Mouse (Mus musculus): Measurements from ENCODE around the gene Plce1. TPM values are rescaled to one million over a fixed set of nuclear protein-coding genes. Genes with fewer than 3 reads are reported as not detected.

The Plce1 gene
- polyA plus RNA-seq, 1 experiment from 2014 or later, result 3.4 TPM

DNA sequence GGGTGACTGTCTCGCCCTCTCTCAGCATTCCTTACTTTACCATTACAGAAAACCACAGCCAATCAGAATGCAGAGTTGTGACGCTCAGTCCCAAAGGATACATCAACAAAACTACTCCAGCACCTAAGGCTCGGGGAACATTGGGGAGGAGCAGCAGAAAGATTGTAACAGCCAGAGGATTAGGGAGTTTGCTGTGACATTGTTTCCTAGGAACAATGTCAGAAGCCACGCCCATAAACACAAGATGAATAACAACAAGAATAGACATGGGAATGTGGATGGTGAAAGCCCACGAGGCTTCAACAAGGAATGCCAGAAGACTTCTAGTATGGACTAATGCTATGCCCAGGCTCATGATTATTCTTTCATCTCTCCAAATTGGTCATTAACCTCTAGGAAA lies 277.1 kb downstream of the Plce1 start:
- H3K4me2 ChIP-seq (ENCODE audit: low read depth, low read length), result no peak overlapping the region
- no peak overlapping the region for H3K4me3 ChIP-seq (ENCODE audit: low read depth, low read length)
- no peaks in the 10 kb centered on the region for H3K9me3 ChIP-seq (replicated peaks; ENCODE audit: control insufficient read depth, low read length)
- H3K27ac ChIP-seq (replicated peaks; ENCODE audit: low read depth, low read length), result no peak overlapping the region
- no peak for DNase-seq (ENCODE audit: low spot score)
- H3K27me3 ChIP-seq (ENCODE audit: control insufficient read depth, insufficient read depth, low read length), result no peaks in the 10 kb centered on the region
- no peaks in the 10 kb centered on the region for H3K4me1 ChIP-seq (ENCODE audit: control insufficient read depth, insufficient read depth, low read length)
- 66% methylated on average over 5 of the region's 5 CpGs for WGBS
- no peak overlapping the region for H3K9ac ChIP-seq (replicated peaks; ENCODE audit: low read length)
- ATAC-seq (replicated peaks; ENCODE audit: insufficient number of reproducible peaks, low FRiP score, low TSS enrichment, low read depth), result no peak
- no peaks in the 10 kb centered on the region for H3K36me3 ChIP-seq (replicated peaks; ENCODE audit: control insufficient read depth, insufficient read depth, low read depth, low read length)

DNA sequence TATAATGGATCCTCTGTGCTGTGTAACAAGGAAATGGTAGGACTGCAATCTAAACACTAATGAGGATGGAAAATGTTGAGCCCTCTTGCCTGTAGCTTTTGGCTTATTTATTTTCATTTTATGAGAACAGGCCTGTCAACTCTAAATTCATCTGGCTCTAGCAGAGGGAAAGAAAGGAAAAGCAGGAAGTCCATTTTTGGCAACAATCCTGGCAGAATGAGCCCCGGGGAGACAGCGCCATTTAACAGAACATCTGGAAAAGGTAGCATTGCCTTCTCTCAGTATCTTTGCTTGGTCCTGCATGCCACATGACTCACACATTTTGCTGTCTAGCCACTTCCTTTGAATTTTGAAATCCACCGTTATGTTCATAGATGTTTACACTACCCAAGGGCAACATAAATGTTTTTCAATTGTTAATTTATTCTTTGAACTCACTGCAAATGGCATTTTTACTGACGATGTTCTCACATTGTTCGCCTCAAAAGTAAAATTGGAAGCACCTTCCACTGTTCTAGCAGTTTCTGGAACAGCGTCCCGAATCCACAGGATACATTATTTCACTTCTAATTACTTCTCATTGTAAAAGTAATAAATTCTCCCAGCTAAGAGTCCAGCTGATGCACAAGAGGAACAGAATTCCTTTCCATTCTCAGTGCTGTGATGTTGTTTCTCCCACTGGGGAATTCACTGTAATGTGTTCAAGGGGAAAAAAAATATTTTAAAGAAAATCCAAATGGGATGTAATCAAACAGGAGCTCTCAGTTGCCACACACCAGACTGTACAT lies 278.0 kb downstream of the Plce1 start:
- Histone ChIP-seq H3K9me3 (replicated peaks; ENCODE audit: control insufficient read depth, low read length) (no peaks in the 10 kb centered on the region), H3K9ac (replicated peaks; ENCODE audit: low read length) (no peak overlapping the region), H3K27ac (replicated peaks; ENCODE audit: low read depth, low read length) (no peak overlapping the region), H3K4me1 (ENCODE audit: control insufficient read depth, insufficient read depth, low read length) (no peaks in the 10 kb centered on the region), H3K4me3 (ENCODE audit: low read depth, low read length) (no peak overlapping the region), H3K27me3 (ENCODE audit: control insufficient read depth, insufficient read depth, low read length) (no peaks in the 10 kb centered on the region), H3K4me2 (ENCODE audit: low read depth, low read length) (no peak overlapping the region), H3K36me3 (replicated peaks; ENCODE audit: control insufficient read depth, insufficient read depth, low read depth, low read length) (no peaks in the 10 kb centered on the region)
- ATAC-seq (replicated peaks; ENCODE audit: insufficient number of reproducible peaks, low FRiP score, low TSS enrichment, low read depth), result no peak
- no peak for DNase-seq (ENCODE audit: low spot score)
- WGBS, result 60% methylated on average over 7 of the region's 7 CpGs

DNA sequence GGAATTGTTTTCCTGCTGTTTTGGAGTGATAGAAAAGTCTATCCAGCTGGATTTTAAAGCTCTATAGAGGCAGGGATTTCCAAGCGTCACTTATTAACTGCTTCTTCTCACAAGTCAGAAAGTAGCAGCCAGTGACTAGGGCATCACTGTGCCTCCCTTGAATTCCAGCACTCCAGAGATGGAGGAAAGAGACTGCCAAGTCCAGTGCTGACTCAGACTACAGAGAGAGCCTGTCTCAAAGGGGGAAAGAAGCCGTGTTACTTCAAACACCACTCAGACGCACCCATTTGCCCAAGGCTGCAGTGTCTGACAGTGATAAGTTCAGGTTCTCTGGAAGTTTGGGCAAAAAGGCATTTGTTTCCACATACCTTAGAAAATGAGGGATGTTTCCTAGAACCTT lies 279.5 kb downstream of the Plce1 start:
- WGBS, result 69% methylated on average over 3 of the region's 3 CpGs
- H3K4me3 ChIP-seq (ENCODE audit: low read depth, low read length), result no peak overlapping the region
- no peak overlapping the region for H3K4me2 ChIP-seq (ENCODE audit: low read depth, low read length)
- H3K4me1 ChIP-seq (ENCODE audit: control insufficient read depth, insufficient read depth, low read length), result no peaks in the 10 kb centered on the region
- no peaks in the 10 kb centered on the region for H3K27me3 ChIP-seq (ENCODE audit: control insufficient read depth, insufficient read depth, low read length)
- H3K9me3 ChIP-seq (replicated peaks; ENCODE audit: control insufficient read depth, low read length), result no peaks in the 10 kb centered on the region
- DNase-seq (ENCODE audit: low spot score) (no peak), ATAC-seq (replicated peaks; ENCODE audit: insufficient number of reproducible peaks, low FRiP score, low TSS enrichment, low read depth) (no peak)
- H3K27ac ChIP-seq (replicated peaks; ENCODE audit: low read depth, low read length), result no peak overlapping the region
- H3K9ac ChIP-seq (replicated peaks; ENCODE audit: low read length), result no peak overlapping the region
- H3K36me3 ChIP-seq (replicated peaks; ENCODE audit: control insufficient read depth, insufficient read depth, low read depth, low read length), result no peaks in the 10 kb centered on the region

DNA sequence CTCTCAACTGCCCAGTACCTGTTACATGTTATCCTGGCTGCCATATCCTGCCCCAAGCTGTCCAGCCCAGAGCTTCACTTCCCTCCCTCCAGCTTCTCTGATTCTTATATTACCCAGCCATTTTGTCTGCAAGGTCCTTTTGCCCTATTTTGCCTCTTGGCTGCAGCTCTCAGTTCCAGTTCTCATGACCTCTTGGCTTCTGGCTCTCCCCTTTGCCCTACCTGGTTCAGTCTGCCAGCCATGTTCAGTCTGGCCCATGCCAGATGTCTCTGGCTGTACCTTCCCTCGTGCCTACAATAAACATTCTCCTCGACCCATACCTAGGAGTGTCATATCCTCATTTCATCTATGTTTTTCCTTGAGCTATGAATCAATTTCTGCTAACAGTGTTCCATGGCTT lies 285.4 kb downstream of the Plce1 start:
- DNase-seq (ENCODE audit: low spot score) (no peak), ATAC-seq (replicated peaks; ENCODE audit: insufficient number of reproducible peaks, low FRiP score, low TSS enrichment, low read depth) (no peak)
- Histone ChIP-seq H3K4me3 (ENCODE audit: low read depth, low read length) (no peak overlapping the region), H3K4me2 (ENCODE audit: low read depth, low read length) (no peak overlapping the region), H3K36me3 (replicated peaks; ENCODE audit: control insufficient read depth, insufficient read depth, low read depth, low read length) (no peaks in the 10 kb centered on the region), H3K4me1 (ENCODE audit: control insufficient read depth, insufficient read depth, low read length) (no peaks in the 10 kb centered on the region), H3K9ac (replicated peaks; ENCODE audit: low read length) (no peak overlapping the region), H3K9me3 (replicated peaks; ENCODE audit: control insufficient read depth, low read length) (no peaks in the 10 kb centered on the region), H3K27ac (replicated peaks; ENCODE audit: low read depth, low read length) (no peak overlapping the region), H3K27me3 (ENCODE audit: control insufficient read depth, insufficient read depth, low read length) (no peaks in the 10 kb centered on the region)
- 65% methylated on average over 2 of the region's 2 CpGs for WGBS

DNA sequence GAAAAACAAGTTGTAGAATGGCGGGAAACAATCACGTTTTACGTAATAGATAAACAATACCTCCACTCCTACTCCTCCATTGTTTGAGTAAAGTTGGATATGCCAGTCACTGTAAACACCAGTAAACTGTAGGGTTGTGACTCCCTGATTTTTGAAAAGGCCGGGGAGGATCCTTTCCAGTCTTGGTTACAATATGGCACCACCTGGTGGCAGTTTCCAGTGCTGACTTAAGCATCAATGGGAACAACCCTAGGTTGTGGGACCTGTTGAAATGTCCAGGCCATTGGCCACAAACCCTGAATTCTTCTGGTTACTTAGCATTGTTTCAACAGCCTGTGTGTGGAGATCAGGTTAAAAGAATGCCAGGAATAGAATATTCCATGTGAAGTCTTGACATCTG lies 294.6 kb downstream of the Plce1 start:
- Histone ChIP-seq H3K27me3 (ENCODE audit: control insufficient read depth, insufficient read depth, low read length) (no peaks in the 10 kb centered on the region), H3K4me1 (ENCODE audit: control insufficient read depth, insufficient read depth, low read length) (no peaks in the 10 kb centered on the region), H3K9ac (replicated peaks; ENCODE audit: low read length) (no peak overlapping the region), H3K9me3 (replicated peaks; ENCODE audit: control insufficient read depth, low read length) (no peaks in the 10 kb centered on the region), H3K4me2 (ENCODE audit: low read depth, low read length) (no peak overlapping the region), H3K27ac (replicated peaks; ENCODE audit: low read depth, low read length) (no peak overlapping the region), H3K36me3 (replicated peaks; ENCODE audit: control insufficient read depth, insufficient read depth, low read depth, low read length) (no peaks in the 10 kb centered on the region), H3K4me3 (ENCODE audit: low read depth, low read length) (no peak overlapping the region)
- DNase-seq (ENCODE audit: low spot score) (peak; percentile 75), ATAC-seq (replicated peaks; ENCODE audit: insufficient number of reproducible peaks, low FRiP score, low TSS enrichment, low read depth) (no peak)
- 61% methylated on average over 4 of the region's 4 CpGs for WGBS

DNA sequence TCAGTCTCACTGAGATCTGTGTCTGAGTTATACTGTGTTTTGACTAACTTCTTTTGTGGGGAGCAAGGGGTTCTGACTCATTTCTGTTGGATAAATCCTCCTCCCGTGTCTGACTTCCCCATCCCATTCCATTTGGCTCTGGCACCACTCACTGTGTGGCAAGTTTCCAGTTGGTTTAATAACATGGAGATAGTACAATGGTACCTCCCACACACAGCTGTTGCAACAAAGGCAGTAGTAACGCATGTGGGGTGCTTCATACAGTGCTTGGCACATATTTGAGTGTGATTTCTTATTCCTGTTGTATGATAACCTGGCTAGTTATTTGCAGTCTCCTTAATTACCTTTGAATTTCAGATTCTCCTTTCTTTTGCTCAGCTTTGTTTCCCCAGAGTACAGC lies 297.9 kb downstream of the Plce1 start:
- no peaks in the 10 kb centered on the region for H3K36me3 ChIP-seq (replicated peaks; ENCODE audit: control insufficient read depth, insufficient read depth, low read depth, low read length)
- WGBS, result 77% methylated on average over 2 of the region's 2 CpGs
- H3K9me3 ChIP-seq (replicated peaks; ENCODE audit: control insufficient read depth, low read length), result no peaks in the 10 kb centered on the region
- no peak overlapping the region for H3K27ac ChIP-seq (replicated peaks; ENCODE audit: low read depth, low read length)
- H3K9ac ChIP-seq (replicated peaks; ENCODE audit: low read length), result no peak overlapping the region
- no peaks in the 10 kb centered on the region for H3K27me3 ChIP-seq (ENCODE audit: control insufficient read depth, insufficient read depth, low read length)
- no peaks in the 10 kb centered on the region for H3K4me1 ChIP-seq (ENCODE audit: control insufficient read depth, insufficient read depth, low read length)
- no peak overlapping the region for H3K4me2 ChIP-seq (ENCODE audit: low read depth, low read length)
- no peak for DNase-seq (ENCODE audit: low spot score)
- no peak for ATAC-seq (replicated peaks; ENCODE audit: insufficient number of reproducible peaks, low FRiP score, low TSS enrichment, low read depth)
- H3K4me3 ChIP-seq (ENCODE audit: low read depth, low read length), result no peak overlapping the region

DNA sequence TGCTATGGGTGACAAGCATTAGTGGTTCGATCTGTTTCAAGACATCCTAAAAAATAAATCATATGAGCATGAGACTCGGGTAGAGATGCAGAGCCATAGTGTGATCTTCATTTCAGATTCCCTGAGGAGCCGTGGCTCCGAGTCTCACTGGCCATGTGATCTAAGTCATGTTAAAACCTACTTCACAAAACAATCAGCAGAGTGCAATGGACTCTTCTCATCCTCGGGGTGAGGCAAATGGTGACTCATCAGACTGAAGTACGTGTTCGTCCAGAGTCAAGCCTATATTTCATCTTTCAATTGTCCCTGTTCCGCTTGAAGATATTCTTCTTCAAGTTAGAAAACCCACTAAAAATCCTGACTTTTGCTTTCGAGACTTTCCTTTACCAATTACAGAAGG lies 302.6 kb downstream of the Plce1 start:
- Histone ChIP-seq H3K9ac (replicated peaks; ENCODE audit: low read length) (no peak overlapping the region), H3K4me2 (ENCODE audit: low read depth, low read length) (no peak overlapping the region), H3K4me1 (ENCODE audit: control insufficient read depth, insufficient read depth, low read length) (no peaks in the 10 kb centered on the region), H3K9me3 (replicated peaks; ENCODE audit: control insufficient read depth, low read length) (no peaks in the 10 kb centered on the region), H3K36me3 (replicated peaks; ENCODE audit: control insufficient read depth, insufficient read depth, low read depth, low read length) (no peaks in the 10 kb centered on the region), H3K27ac (replicated peaks; ENCODE audit: low read depth, low read length) (no peak overlapping the region), H3K27me3 (ENCODE audit: control insufficient read depth, insufficient read depth, low read length) (no peaks in the 10 kb centered on the region), H3K4me3 (ENCODE audit: low read depth, low read length) (no peak overlapping the region)
- DNase-seq (ENCODE audit: low spot score) (no peak), ATAC-seq (replicated peaks; ENCODE audit: insufficient number of reproducible peaks, low FRiP score, low TSS enrichment, low read depth) (no peak)
- WGBS, result 91% methylated on average over 9 of the region's 9 CpGs

DNA sequence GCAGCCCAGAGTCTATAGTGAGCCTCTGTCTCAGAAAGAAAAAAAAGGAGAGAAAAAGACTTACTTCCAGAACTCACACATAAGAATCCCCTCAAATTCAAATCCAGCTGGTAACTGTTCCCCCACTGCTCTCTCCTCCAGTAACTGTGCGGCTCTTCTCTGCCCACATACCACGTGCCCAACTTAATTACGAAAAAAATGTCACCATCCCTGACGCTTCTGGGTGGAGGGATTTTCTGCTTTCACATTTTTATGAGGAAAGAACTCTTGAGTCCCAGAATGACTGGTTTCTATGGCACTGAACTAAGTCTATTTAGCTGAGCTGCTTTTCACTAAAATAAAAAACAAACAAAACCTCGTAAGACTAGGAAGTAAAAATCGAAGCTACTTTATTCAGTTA lies 306.8 kb downstream of the Plce1 start:
- Histone ChIP-seq H3K27me3 (ENCODE audit: control insufficient read depth, insufficient read depth, low read length) (no peaks in the 10 kb centered on the region), H3K27ac (replicated peaks; ENCODE audit: low read depth, low read length) (no peak overlapping the region), H3K4me2 (ENCODE audit: low read depth, low read length) (no peak overlapping the region), H3K9me3 (replicated peaks; ENCODE audit: control insufficient read depth, low read length) (no peaks in the 10 kb centered on the region), H3K4me1 (ENCODE audit: control insufficient read depth, insufficient read depth, low read length) (no peaks in the 10 kb centered on the region), H3K9ac (replicated peaks; ENCODE audit: low read length) (no peak overlapping the region), H3K36me3 (replicated peaks; ENCODE audit: control insufficient read depth, insufficient read depth, low read depth, low read length) (peaks cover 4% of the 10 kb centered on the region), H3K4me3 (ENCODE audit: low read depth, low read length) (no peak overlapping the region)
- WGBS, result 86% methylated on average over 6 of the region's 6 CpGs
- ATAC-seq (replicated peaks; ENCODE audit: insufficient number of reproducible peaks, low FRiP score, low TSS enrichment, low read depth) (no peak), DNase-seq (ENCODE audit: low spot score) (no peak)

Data from embryonic facial prominence, embryonic 11.5 days (tissue).